Mouse (Mus musculus) neural tube, embryonic 12.5 days (tissue): ENCODE measurements around the gene Klc2. TPM values are rescaled to one million over a fixed set of nuclear protein-coding genes. Genes with fewer than 3 reads are reported as not detected.

Experiments
- ATAC-seq: fragments of 200-750 bp; cut with Nextera tagmentation; 2 replicates; pipeline ENCODE4 v1.8.0; 2017; ENCODE audit warnings: low read depth, mild to moderate bottlenecking, moderate TSS enrichment, moderate library complexity; ENCODE audit not compliant: low FRiP score
- H3K27ac ChIP-seq: fragments of 300-500 bp; sonication (generic); 2 replicates; pipeline ENCODE4 v1.5.1; 2016
- H3K27me3 ChIP-seq: fragments of 300-500 bp; sonication (generic); replicated peaks from 2 replicates; pipeline ENCODE4 v1.6.1; 2016; ENCODE audit warnings: mild to moderate bottlenecking
- H3K36me3 ChIP-seq: fragments of 300-500 bp; sonication (generic); 2 replicates; pipeline ENCODE4 v1.6.1; 2016; ENCODE audit warnings: mild to moderate bottlenecking
- H3K4me1 ChIP-seq: fragments of 300-500 bp; sonication (generic); 2 replicates; pipeline ENCODE4 v1.6.1; 2016
- H3K4me2 ChIP-seq: fragments of 300-500 bp; sonication (generic); replicated peaks from 2 replicates; pipeline ENCODE4 v1.6.1; 2016; ENCODE audit warnings: mild to moderate bottlenecking
- H3K4me3 ChIP-seq: fragments of 300-500 bp; sonication (generic); 2 replicates; pipeline ENCODE4 v1.5.1; 2016
- H3K9ac ChIP-seq: fragments of 300-500 bp; sonication (generic); 2 replicates; pipeline ENCODE4 v1.6.1; 2016; ENCODE audit warnings: mild to moderate bottlenecking
- H3K9me3 ChIP-seq: fragments of 300-500 bp; sonication (generic); 2 replicates; pipeline ENCODE4 v1.6.1; 2016; ENCODE audit warnings: mild to moderate bottlenecking
- WGBS: fragments of 180-500 bp; shearing (Covaris S2); methylation state at CpG from one replicate; pipeline ENCODE4 v1.1.7; 2016; 5-methylcytosine and 5-hydroxymethylcytosine counted together
- polyA plus RNA-seq: library from polyadenylated mRNA; unstranded; fragments of >200 nt; fragmentation: Nextera tagmentation; extraction: Ambion mirVana; gene quantifications from 2 replicates; pipeline ENCODE4 v1.2.1, GENCODE M21; 2016

The Klc2 gene
- polyA plus RNA-seq, 1 experiment from 2014 or later, result 62.6 TPM

GRCm38 (mm10) chr19:5123241-5123640 is 4.9 kb upstream of the Klc2 start:
- Histone ChIP-seq H3K9me3 (no peaks in the 10 kb centered on the region), H3K4me3 (no peak overlapping the region), H3K27ac (no peak overlapping the region), H3K4me2 (no peak overlapping the region), H3K4me1 (peaks cover 10% of the 10 kb centered on the region; the same call in 1 of the 2 replicates), H3K27me3 (no peaks in the 10 kb centered on the region), H3K9ac (no peak overlapping the region), H3K36me3 (no peaks in the 10 kb centered on the region)
- no peak for ATAC-seq
- 84% methylated on average over 3 of the region's 3 CpGs for whole genome bisulfite sequencing

GRCm38 (mm10) chr19:5122492-5122891 is 4.1 kb upstream of the Klc2 start:
- ATAC-seq, result no peak
- Histone ChIP-seq H3K27ac (no peak overlapping the region), H3K4me2 (no peak overlapping the region), H3K27me3 (no peaks in the 10 kb centered on the region), H3K4me1 (peaks cover 10% of the 10 kb centered on the region; the same call in 1 of the 2 replicates), H3K9ac (no peak overlapping the region), H3K4me3 (no peak overlapping the region), H3K9me3 (no peaks in the 10 kb centered on the region), H3K36me3 (no peaks in the 10 kb centered on the region)
- WGBS, result 85% methylated on average over 10 of the region's 10 CpGs

- H3K27ac ChIP-seq, result peak overlapping the region; percentile 71
- peak overlapping the region; percentile 87 for H3K9ac ChIP-seq
- no peaks in the 10 kb centered on the region for H3K9me3 ChIP-seq
- H3K36me3 ChIP-seq, result peaks cover 13% of the 10 kb centered on the region
- peak overlapping the region; percentile 71 for H3K4me3 ChIP-seq
- no peaks in the 10 kb centered on the region for H3K27me3 ChIP-seq
- H3K4me1 ChIP-seq, result peaks cover 18% of the 10 kb centered on the region
- ATAC-seq, result peak; percentile 87
- peak overlapping the region; percentile 91 for H3K4me2 ChIP-seq
- under 1% methylated on average over 83 of the region's 83 CpGs for WGBS
Observed at GRCm38 (mm10) chr19:5117494-5118383, 621 bp downstream of the Klc2 start.

- no peak overlapping the region for H3K27ac ChIP-seq
- H3K9ac ChIP-seq, result no peak overlapping the region; the same call in 1 of the 2 replicates
- H3K27me3 ChIP-seq, result no peaks in the 10 kb centered on the region
- peaks cover 13% of the 10 kb centered on the region for H3K4me1 ChIP-seq
- 90% methylated on average over 7 of the region's 7 CpGs for WGBS
- peaks cover 53% of the 10 kb centered on the region for H3K36me3 ChIP-seq
- H3K9me3 ChIP-seq, result no peaks in the 10 kb centered on the region
- H3K4me2 ChIP-seq, result no peak overlapping the region
- no peak overlapping the region for H3K4me3 ChIP-seq
- ATAC-seq, result no peak
Observed at GRCm38 (mm10) chr19:5113783-5114182, 4.6 kb downstream of the Klc2 start.

- 74% methylated on average over 19 of the region's 19 CpGs for WGBS
- Histone ChIP-seq H3K27ac (no peak overlapping the region), H3K36me3 (peaks cover 71% of the 10 kb centered on the region), H3K27me3 (no peaks in the 10 kb centered on the region), H3K4me2 (no peak overlapping the region), H3K9ac (no peak overlapping the region), H3K4me3 (no peak overlapping the region), H3K4me1 (peaks cover 10% of the 10 kb centered on the region), H3K9me3 (no peaks in the 10 kb centered on the region)
- no peak for ATAC-seq
Observed at GRCm38 (mm10) chr19:5109659-5110453, 8.5 kb downstream of the Klc2 start.

- no peaks in the 10 kb centered on the region for H3K9me3 ChIP-seq
- whole genome bisulfite sequencing, result 67% methylated on average over 4 of the region's 4 CpGs
- no peaks in the 10 kb centered on the region for H3K27me3 ChIP-seq
- H3K9ac ChIP-seq, result no peak overlapping the region
- no peak overlapping the region for H3K4me2 ChIP-seq
- H3K36me3 ChIP-seq, result peaks cover 78% of the 10 kb centered on the region
- no peak overlapping the region for H3K4me3 ChIP-seq
- ATAC-seq, result no peak
- peaks cover 10% of the 10 kb centered on the region for H3K4me1 ChIP-seq
- H3K27ac ChIP-seq, result no peak overlapping the region
Observed at GRCm38 (mm10) chr19:5108702-5109101, 9.7 kb downstream of the Klc2 start.

- Histone ChIP-seq H3K4me2 (no peak overlapping the region), H3K36me3 (peaks cover 78% of the 10 kb centered on the region), H3K9ac (no peak overlapping the region; the same call in 1 of the 2 replicates), H3K4me1 (peaks cover 10% of the 10 kb centered on the region), H3K27me3 (no peaks in the 10 kb centered on the region), H3K4me3 (no peak overlapping the region), H3K27ac (no peak overlapping the region), H3K9me3 (no peaks in the 10 kb centered on the region)
- no peak for ATAC-seq
- WGBS, result 28% methylated on average over 5 of the region's 5 CpGs
Observed at GRCm38 (mm10) chr19:5108271-5108575, 10.1 kb downstream of the Klc2 start.

- H3K4me2 ChIP-seq, result no peak overlapping the region
- ATAC-seq, result no peak
- H3K36me3 ChIP-seq, result peaks cover 79% of the 10 kb centered on the region
- H3K9me3 ChIP-seq, result no peaks in the 10 kb centered on the region
- 72% methylated on average over 18 of the region's 18 CpGs for WGBS
- peaks cover 10% of the 10 kb centered on the region for H3K4me1 ChIP-seq
- no peak overlapping the region for H3K4me3 ChIP-seq
- no peak overlapping the region; the same call in 1 of the 2 replicates for H3K9ac ChIP-seq
- no peak overlapping the region for H3K27ac ChIP-seq
- H3K27me3 ChIP-seq, result no peaks in the 10 kb centered on the region
Observed at GRCm38 (mm10) chr19:5107556-5108270, 10.6 kb downstream of the Klc2 start.

GRCm38 (mm10) chr19:5106731-5107191 is 11.6 kb downstream of the Klc2 start, which contains the start of gene Rab1b:
Gene Rab1b, minus strand, starts transcription at chr19:5107072.
- Histone ChIP-seq H3K4me2 (peak within 1 kb of the TSS; percentile 78), H3K27ac (peak within 1 kb of the TSS; percentile 86), H3K9ac (peak within 1 kb of the TSS; percentile 80), H3K27me3 (no peaks in the 10 kb centered on the region), H3K9me3 (no peaks in the 10 kb centered on the region), H3K36me3 (peaks cover 79% of the 10 kb centered on the region), H3K4me3 (peak within 1 kb of the TSS; percentile 65), H3K4me1 (peaks cover 10% of the 10 kb centered on the region)
- ATAC-seq, result peak; percentile 94
- WGBS, result under 1% methylated on average over 46 of the region's 46 CpGs

- 31% methylated on average over 9 of the region's 9 CpGs for WGBS
- Histone ChIP-seq H3K4me1 (peaks cover 10% of the 10 kb centered on the region), H3K9ac (peak overlapping the region; percentile 80), H3K9me3 (no peaks in the 10 kb centered on the region), H3K36me3 (peaks cover 79% of the 10 kb centered on the region), H3K4me2 (peak overlapping the region; percentile 78), H3K27ac (no peak overlapping the region), H3K27me3 (no peaks in the 10 kb centered on the region), H3K4me3 (peak overlapping the region; percentile 65)
- 0 out of 2 replicates have a peak, but pooled peaks have one; percentile 11 for ATAC-seq
Observed at GRCm38 (mm10) chr19:5106074-5106473, 12.3 kb downstream of the Klc2 start.

- WGBS, result 2% methylated on average over 41 of the region's 48 CpGs
- Histone ChIP-seq H3K27ac (peak within 1 kb of the TSS; percentile 72), H3K9ac (peak within 1 kb of the TSS; percentile 96), H3K4me2 (peak within 1 kb of the TSS; percentile 97), H3K9me3 (no peaks in the 10 kb centered on the region), H3K36me3 (peaks cover 50% of the 10 kb centered on the region), H3K27me3 (no peaks in the 10 kb centered on the region), H3K4me3 (peak within 1 kb of the TSS; percentile 74), H3K4me1 (peaks cover 62% of the 10 kb centered on the region)
- peak; percentile 37 for ATAC-seq
Observed at GRCm38 (mm10) chr19:5098363-5099143, 19.8 kb downstream of the Klc2 start, which contains the start of gene Cnih2. Gene Cnih2, minus strand, starts transcription at chr19:5098521.
